Mouse (Mus musculus) forebrain, embryonic 16.5 days (tissue): ENCODE measurements around the gene Matn4. TPM values are rescaled to one million over a fixed set of nuclear protein-coding genes. Genes with fewer than 3 reads are reported as not detected.

Source experiments
- ATAC-seq: fragments of 200-750 bp; cut with Nextera tagmentation; 2 replicates; pipeline ENCODE4 v1.8.0; 2017; ENCODE audit warnings: mild to moderate bottlenecking, moderate library complexity
- H3K27ac ChIP-seq: fragments of 300-500 bp; sonication (generic); 2 replicates; pipeline ENCODE4 v1.5.1; 2014; ENCODE audit warnings: low read length, control low read depth
- H3K27me3 ChIP-seq: fragments of 300-500 bp; sonication (generic); replicated peaks from 2 replicates; pipeline ENCODE4 v1.6.1; 2014; ENCODE audit warnings: low read length; ENCODE audit not compliant: control insufficient read depth, insufficient read depth
- H3K36me3 ChIP-seq: fragments of 300-500 bp; sonication (generic); 2 replicates; pipeline ENCODE4 v1.6.1; 2014; ENCODE audit not compliant: control insufficient read depth, insufficient read depth
- H3K4me1 ChIP-seq: fragments of 300-500 bp; sonication (generic); replicated peaks from 2 replicates; pipeline ENCODE4 v1.6.1; 2014; ENCODE audit warnings: low read length; ENCODE audit not compliant: control insufficient read depth, insufficient read depth
- H3K4me2 ChIP-seq: fragments of 300-500 bp; sonication (generic); 2 replicates; pipeline ENCODE4 v1.6.1; 2014; ENCODE audit warnings: mild to moderate bottlenecking, low read length, control low read depth
- H3K4me3 ChIP-seq: fragments of 300-500 bp; sonication (generic); replicated peaks from 2 replicates; pipeline ENCODE4 v1.5.1; 2014; ENCODE audit warnings: mild to moderate bottlenecking, low read length, control low read depth
- H3K9ac ChIP-seq: fragments of 300-500 bp; sonication (generic); replicated peaks from 2 replicates; pipeline ENCODE4 v1.6.1; 2014; ENCODE audit warnings: low read depth, low read length, control low read depth
- H3K9me3 ChIP-seq: fragments of 300-500 bp; sonication (generic); 2 replicates; pipeline ENCODE4 v1.6.1; 2016; ENCODE audit warnings: low read length; ENCODE audit not compliant: control insufficient read depth
- WGBS: fragments of 180-500 bp; shearing (Covaris S2); extraction: QIAGEN DNeasy Blood & Tissue Kit; methylation state at CpG from one replicate; pipeline ENCODE4 v1.1.7; 2014; 5-methylcytosine and 5-hydroxymethylcytosine counted together
- polyA plus RNA-seq: library from polyadenylated mRNA; unstranded; fragments of >200 nt; fragmentation: Nextera tagmentation; extraction: Ambion mirVana; gene quantifications from 2 replicates; pipeline ENCODE4 v1.2.1, GENCODE M21; 2015

Matn4 gene
- polyA plus RNA-seq, 1 experiment from 2014 or later, result 2.0 TPM

GRCm38 (mm10) chr2:164386953-164387352 lies 18.0 kb downstream of the Matn4 start:
- 19% methylated on average over 8 of the region's 8 CpGs for WGBS
- H3K4me2 ChIP-seq, result no peak overlapping the region
- H3K36me3 ChIP-seq, result no peaks in the 10 kb centered on the region
- H3K27me3 ChIP-seq, result peaks cover 4% of the 10 kb centered on the region
- H3K4me3 ChIP-seq, result no peak overlapping the region
- peaks cover 8% of the 10 kb centered on the region for H3K4me1 ChIP-seq
- no peaks in the 10 kb centered on the region for H3K9me3 ChIP-seq
- H3K9ac ChIP-seq, result no peak overlapping the region
- ATAC-seq, result no peak
- H3K27ac ChIP-seq, result no peak overlapping the region

DNA sequence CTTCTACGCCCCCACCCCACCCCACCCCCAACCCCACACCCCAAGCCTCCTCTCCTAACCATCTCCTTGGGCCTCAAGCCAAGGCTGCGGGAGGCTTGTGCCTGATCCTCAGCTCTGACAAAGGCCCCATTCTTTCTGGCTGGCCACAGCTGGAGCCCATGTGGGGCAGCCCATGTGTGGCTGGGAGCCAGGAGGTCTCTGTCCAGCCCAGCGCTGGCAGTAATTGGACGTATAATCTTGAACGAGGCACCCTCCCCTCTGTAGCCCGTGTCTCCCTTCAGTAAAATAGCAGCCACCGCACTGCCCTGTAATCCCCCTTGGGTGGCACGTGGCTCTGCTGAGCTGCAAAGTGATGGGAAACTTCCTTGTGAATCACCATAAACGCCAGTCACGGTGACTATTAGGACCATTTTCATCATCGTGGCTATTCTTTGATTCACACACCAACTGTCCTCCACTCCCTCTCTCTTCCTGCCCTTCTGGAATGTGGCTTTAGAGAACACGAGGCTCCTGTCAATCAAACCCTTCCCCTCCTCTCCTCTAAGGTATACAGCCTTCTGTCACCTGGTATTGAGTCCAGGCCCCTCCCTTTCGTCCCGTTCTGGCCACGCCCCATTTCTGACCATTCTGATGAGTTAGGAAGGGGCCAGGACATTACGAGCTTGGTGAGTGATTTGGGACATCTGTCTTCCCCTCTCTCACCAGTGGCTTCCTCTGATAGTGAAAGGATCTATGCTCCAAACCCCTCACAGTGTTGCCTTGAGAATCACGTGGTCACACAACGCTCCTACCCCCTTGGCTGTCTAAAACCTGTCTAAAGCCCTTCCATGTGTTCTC lies 18.8 kb downstream of the Matn4 start:
- Histone ChIP-seq H3K9me3 (no peaks in the 10 kb centered on the region), H3K27ac (no peak overlapping the region), H3K4me3 (no peak overlapping the region), H3K4me2 (peak overlapping the region; percentile 4; the same call in 1 of the 2 replicates), H3K27me3 (peaks cover 4% of the 10 kb centered on the region), H3K9ac (no peak overlapping the region), H3K36me3 (no peaks in the 10 kb centered on the region), H3K4me1 (peaks cover 8% of the 10 kb centered on the region)
- 5% methylated on average over 18 of the region's 18 CpGs for WGBS
- peak; percentile 68 for ATAC-seq

- no peak for ATAC-seq
- Histone ChIP-seq H3K9ac (no peak overlapping the region), H3K4me3 (no peak overlapping the region), H3K4me2 (no peak overlapping the region), H3K27ac (no peak overlapping the region), H3K9me3 (no peaks in the 10 kb centered on the region), H3K4me1 (peaks cover 8% of the 10 kb centered on the region), H3K27me3 (peaks cover 4% of the 10 kb centered on the region), H3K36me3 (no peaks in the 10 kb centered on the region)
- 42% methylated on average over 11 of the region's 11 CpGs for WGBS
Observed at GRCm38 (mm10) chr2:164383656-164384399, 21.1 kb downstream of the Matn4 start.

GRCm38 (mm10) chr2:164382971-164383370 lies 22.0 kb downstream of the Matn4 start:
- peaks cover 2% of the 10 kb centered on the region for H3K27me3 ChIP-seq
- H3K4me2 ChIP-seq, result no peak overlapping the region
- H3K9me3 ChIP-seq, result no peaks in the 10 kb centered on the region
- H3K27ac ChIP-seq, result no peak overlapping the region
- no peak overlapping the region for H3K9ac ChIP-seq
- H3K36me3 ChIP-seq, result no peaks in the 10 kb centered on the region
- ATAC-seq, result no peak
- H3K4me1 ChIP-seq, result peaks cover 8% of the 10 kb centered on the region
- H3K4me3 ChIP-seq, result no peak overlapping the region
- WGBS, result 87% methylated on average over 3 of the region's 3 CpGs

GRCm38 (mm10) chr2:164381726-164382125 lies 23.2 kb downstream of the Matn4 start:
- Histone ChIP-seq H3K4me2 (no peak overlapping the region), H3K4me1 (peaks cover 8% of the 10 kb centered on the region), H3K9me3 (no peaks in the 10 kb centered on the region), H3K36me3 (no peaks in the 10 kb centered on the region), H3K9ac (no peak overlapping the region), H3K27me3 (no peaks in the 10 kb centered on the region), H3K4me3 (no peak overlapping the region), H3K27ac (no peak overlapping the region)
- no peak for ATAC-seq
- WGBS, result 80% methylated on average over 8 of the region's 8 CpGs

DNA sequence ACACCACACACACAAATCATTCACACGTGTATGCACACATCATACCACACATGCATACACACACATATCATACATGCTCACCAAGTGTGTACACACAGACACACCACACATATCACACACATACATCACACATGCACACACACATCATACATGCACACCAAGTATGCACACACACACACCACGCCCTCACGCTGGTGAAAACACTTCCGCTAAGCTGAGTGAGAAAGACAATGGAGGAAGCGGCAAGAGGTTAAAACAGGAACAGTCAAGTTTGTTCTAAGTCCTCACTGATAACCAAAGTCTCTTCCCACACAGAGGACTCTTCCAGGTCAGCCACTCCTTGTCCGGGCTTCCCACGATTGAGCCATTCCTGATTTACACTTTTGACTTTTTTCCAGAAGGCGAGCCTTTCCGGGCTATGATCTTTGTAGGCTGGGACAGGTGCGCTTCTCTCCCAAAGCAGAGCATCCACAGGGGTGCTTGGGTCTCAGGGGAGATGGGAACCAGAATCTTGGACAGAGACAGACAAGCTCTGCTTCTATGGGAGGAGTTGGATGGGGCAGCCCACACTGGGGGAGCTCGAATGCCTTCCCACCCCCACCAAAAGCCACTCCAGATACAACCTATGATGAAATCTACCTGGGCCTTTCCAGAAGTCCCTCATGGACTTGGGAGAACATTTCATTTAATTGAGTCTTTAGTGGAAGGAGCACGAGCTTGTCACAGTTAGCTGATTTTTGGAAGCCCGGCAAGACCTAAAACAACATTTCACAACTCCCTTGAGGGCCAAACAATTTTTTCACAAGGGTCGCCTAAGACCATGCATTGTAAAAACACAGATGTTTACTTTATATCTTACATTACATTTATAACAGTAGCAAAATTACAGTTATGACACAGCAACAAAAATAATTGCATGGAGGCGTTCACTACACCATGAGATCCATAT lies 27.2 kb downstream of the Matn4 start:
- WGBS, result 91% methylated on average over 15 of the region's 15 CpGs
- Histone ChIP-seq H3K4me1 (no peaks in the 10 kb centered on the region), H3K9me3 (no peaks in the 10 kb centered on the region), H3K9ac (no peak overlapping the region), H3K4me2 (no peak overlapping the region), H3K27me3 (no peaks in the 10 kb centered on the region), H3K4me3 (no peak overlapping the region), H3K27ac (no peak overlapping the region), H3K36me3 (no peaks in the 10 kb centered on the region)
- no peak for ATAC-seq

- no peak for ATAC-seq
- no peaks in the 10 kb centered on the region for H3K27me3 ChIP-seq
- no peaks in the 10 kb centered on the region for H3K4me1 ChIP-seq
- H3K9ac ChIP-seq, result no peak overlapping the region
- WGBS, result 44% methylated on average over 4 of the region's 4 CpGs
- no peak overlapping the region for H3K4me3 ChIP-seq
- H3K36me3 ChIP-seq, result no peaks in the 10 kb centered on the region
- H3K9me3 ChIP-seq, result no peaks in the 10 kb centered on the region
- no peak overlapping the region for H3K27ac ChIP-seq
- H3K4me2 ChIP-seq, result no peak overlapping the region
Observed at GRCm38 (mm10) chr2:164373187-164373586, 31.8 kb downstream of the Matn4 start.

- H3K27me3 ChIP-seq, result no peaks in the 10 kb centered on the region
- no peaks in the 10 kb centered on the region for H3K4me1 ChIP-seq
- no peak overlapping the region for H3K9ac ChIP-seq
- H3K27ac ChIP-seq, result no peak overlapping the region
- ATAC-seq, result no peak
- H3K4me3 ChIP-seq, result no peak overlapping the region
- no peaks in the 10 kb centered on the region for H3K36me3 ChIP-seq
- H3K9me3 ChIP-seq, result no peaks in the 10 kb centered on the region
- WGBS, result 45% methylated on average over 3 of the region's 3 CpGs
- H3K4me2 ChIP-seq, result no peak overlapping the region
Observed at GRCm38 (mm10) chr2:164372408-164373053, 32.4 kb downstream of the Matn4 start.
